In the genomic region with DNA sequence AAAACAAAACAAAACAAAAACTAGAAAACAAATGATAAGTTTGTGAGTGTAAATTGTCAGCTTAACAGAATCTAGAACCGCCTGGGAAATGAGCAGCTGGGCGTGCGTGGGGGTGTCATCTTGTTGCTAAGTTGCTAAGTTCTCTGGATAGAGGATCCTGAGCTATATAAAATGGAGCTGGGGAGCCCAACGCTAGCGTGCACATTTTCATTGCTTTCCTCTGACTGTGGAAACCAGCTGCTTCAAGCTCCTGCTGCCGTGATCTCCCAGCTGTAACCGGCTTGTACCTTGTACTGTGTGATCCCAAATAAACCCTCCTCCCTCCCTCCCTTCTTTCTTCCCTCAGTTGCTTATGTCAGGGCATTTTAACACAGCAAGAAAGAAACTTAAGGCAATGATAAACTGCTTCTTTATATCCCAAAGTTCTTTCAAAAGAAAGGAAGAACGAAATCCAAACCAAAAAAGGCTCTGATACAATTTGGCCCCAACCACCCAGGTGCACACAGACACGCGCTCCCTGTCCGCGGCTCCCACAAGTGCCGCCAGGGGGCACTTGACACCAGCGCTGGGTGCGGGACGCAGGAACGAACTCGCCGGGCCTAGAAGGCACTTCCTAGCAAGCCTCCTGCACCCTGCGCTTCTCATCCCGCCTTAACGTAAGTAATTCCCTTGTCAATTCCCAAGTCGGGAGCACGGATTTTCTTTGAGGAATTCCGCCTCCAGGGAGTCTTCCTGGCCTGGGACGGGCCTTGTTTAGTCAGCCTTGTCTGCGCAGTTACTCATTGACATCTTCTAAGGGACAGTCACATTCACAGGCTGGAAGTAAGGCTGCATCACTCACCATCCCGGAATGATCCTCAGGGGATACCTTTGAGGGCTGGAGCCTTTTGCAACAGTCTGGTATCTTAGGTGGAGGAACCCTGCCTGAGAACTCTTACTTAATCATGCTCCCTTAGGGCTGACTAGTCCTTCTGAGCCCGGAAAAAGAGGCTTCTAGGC, we compare ENCODE assay signal across 8 mouse cellular contexts. TPM values are rescaled to one million over a fixed set of nuclear protein-coding genes. Genes with fewer than 3 reads are reported as not detected.
A peak's percentile ranks its signal among the peaks of the same experiment; 100 is the strongest.
DNase-seq lines count a peak whose midpoint lies in the region; ATAC-seq and TF ChIP-seq lines count a peak whose summit lies in the region.

No protein-coding gene starts in this region.

- no peak overlapping the region for H3K27ac ChIP-seq in heart, postnatal 0 days (ENCODE audit: low read depth)
- H3K27ac ChIP-seq in lung, embryonic 14.5 days (ENCODE audit: low read depth) = no peak overlapping the region

- peak; percentile 72; the same call in 1 of the 2 replicates for ATAC-seq in heart, postnatal 0 days (ENCODE audit: insufficient read depth, low read depth)
- ATAC-seq in lung, embryonic 14.5 days (ENCODE audit: insufficient read depth) = peak; percentile 83

- TF ChIP-seq CTCF in heart, postnatal 0 days (IDR thresholded peaks at IDR 0.05; ENCODE audit: low read depth) = peak; percentile 90
- TF ChIP-seq CTCF in lung, embryonic 14.5 days (IDR thresholded peaks at IDR 0.05; ENCODE audit: low read depth) = peak; percentile 97

- H3K4me1 ChIP-seq in heart, postnatal 0 days (ENCODE audit: control insufficient read depth, insufficient read depth) = no peaks in the 10 kb centered on the region
- H3K4me1 ChIP-seq in lung, embryonic 14.5 days (ENCODE audit: insufficient read depth) = no peaks in the 10 kb centered on the region

- 0 out of 2 replicates have a peak, but pooled peaks cover 5% of the 10 kb centered on the region for H3K27me3 ChIP-seq in heart, postnatal 0 days (ENCODE audit: control insufficient read depth, insufficient read depth, low read length)
- H3K27me3 ChIP-seq in lung, embryonic 14.5 days (ENCODE audit: insufficient read depth, low read length) = no peaks in the 10 kb centered on the region

- no peak overlapping the region for H3K9ac ChIP-seq in heart, postnatal 0 days (replicated peaks; ENCODE audit: low read depth, low read length)
- H3K9ac ChIP-seq in lung, embryonic 14.5 days = no peak overlapping the region

- H3K4me2 ChIP-seq in heart, postnatal 0 days (ENCODE audit: low read depth, low read length) = no peak overlapping the region
- H3K4me2 ChIP-seq in lung, embryonic 14.5 days = 0 out of 2 replicates have a peak overlapping the region, but pooled peaks have one; percentile 10

- peak; percentile 90 for DNase-seq in CD4-positive, CD25-positive, alpha-beta regulatory T cell, adult 2 months (ENCODE audit: low read depth, low spot score)
- peak; percentile 89 for DNase-seq in adrenal gland, postnatal 10 days
- DNase-seq in embryo, embryonic 9.5 days (ENCODE audit: extremely low spot score) = peak; percentile 73
- DNase-seq in heart, postnatal 0 days (ENCODE audit: low spot score) = peak; percentile 69
- peak; percentile 57 for DNase-seq in large intestine, adult 2 months (ENCODE audit: low read depth, low spot score)
- DNase-seq in lung, embryonic 14.5 days = peak; percentile 92
- DNase-seq in retina, postnatal 1 day = peak; percentile 75
- DNase-seq in thymus, postnatal 25 days = peak; percentile 84

- no peaks in the 10 kb centered on the region for H3K9me3 ChIP-seq in heart, postnatal 0 days (replicated peaks; ENCODE audit: control insufficient read depth, low read length)
- no peaks in the 10 kb centered on the region for H3K9me3 ChIP-seq in lung, embryonic 14.5 days (ENCODE audit: low read depth, low read length)

- H3K36me3 ChIP-seq in heart, postnatal 0 days (replicated peaks; ENCODE audit: control insufficient read depth, insufficient read depth, low read length) = no peaks in the 10 kb centered on the region
- H3K36me3 ChIP-seq in lung, embryonic 14.5 days (ENCODE audit: insufficient read depth) = no peaks in the 10 kb centered on the region

- TF ChIP-seq EP300 in heart, postnatal 0 days (IDR thresholded peaks at IDR 0.05; ENCODE audit: low read depth) = no peak

- WGBS in heart, postnatal 0 days = 18% methylated on average over 29 of the region's 29 CpGs
- WGBS in large intestine, adult 2 months = 18% methylated on average over 29 of the region's 29 CpGs
- 16% methylated on average over 29 of the region's 29 CpGs for WGBS in lung, embryonic 14.5 days

- no peak overlapping the region for H3K4me3 ChIP-seq in heart, postnatal 0 days (ENCODE audit: low read depth, low read length)
- H3K4me3 ChIP-seq in lung, embryonic 14.5 days (ENCODE audit: low read depth, low read length) = no peak overlapping the region

RNA-seq across cellular contexts. Expression of a gene that starts 12.9 kb away (rescaled TPM):
- total RNA-seq in adrenal gland, postnatal 10 days (2021) = 10 to 100 TPM; 38.6 to 47.8 TPM
- total RNA-seq in heart, postnatal 0 days (2014; rRNA removed; ENCODE audit: low replicate concordance) = 18.7 and 27.3 TPM in 2 replicates
- 2.2 TPM in 2 replicates for polyA plus RNA-seq in heart, postnatal 0 days (2015; fragmentation: Nextera tagmentation; extraction: Ambion mirVana)
- polyA plus RNA-seq in large intestine, adult 2 months (2012; rRNA removed) = 11.0 and 11.1 TPM in 2 replicates
- 11.6 and 13.5 TPM in 2 replicates for polyA plus RNA-seq in lung, embryonic 14.5 days (2014; fragmentation: Nextera tagmentation; extraction: Ambion mirVana)

RNA-seq across cellular contexts. Expression of a gene that starts 15.7 kb away (rescaled TPM):
- not detected for total RNA-seq in adrenal gland, postnatal 10 days (2021)
- total RNA-seq in heart, postnatal 0 days (2014; rRNA removed; ENCODE audit: low replicate concordance) = 0.27 and 125 TPM in 2 replicates
- polyA plus RNA-seq in heart, postnatal 0 days (2015; fragmentation: Nextera tagmentation; extraction: Ambion mirVana) = 0.11 TPM in 1 of 2 replicates, not detected in the other
- polyA plus RNA-seq in large intestine, adult 2 months (2012; rRNA removed) = 1.3 and 2.1 TPM in 2 replicates
- polyA plus RNA-seq in lung, embryonic 14.5 days (2014; fragmentation: Nextera tagmentation; extraction: Ambion mirVana) = 2.4 and 3.3 TPM in 2 replicates

RNA-seq across cellular contexts. Expression of a gene that starts 27.5 kb away (rescaled TPM):
- total RNA-seq in adrenal gland, postnatal 10 days (2021) = 10 to 100 TPM; 14.6 to 15.5 TPM
- 9.9 and 11.1 TPM in 2 replicates for total RNA-seq in heart, postnatal 0 days (2014; rRNA removed; ENCODE audit: low replicate concordance)
- 10.5 and 11.5 TPM in 2 replicates for polyA plus RNA-seq in heart, postnatal 0 days (2015; fragmentation: Nextera tagmentation; extraction: Ambion mirVana)
- polyA plus RNA-seq in large intestine, adult 2 months (2012; rRNA removed) = 16.8 and 30.6 TPM in 2 replicates
- polyA plus RNA-seq in lung, embryonic 14.5 days (2014; fragmentation: Nextera tagmentation; extraction: Ambion mirVana) = 37.0 and 37.5 TPM in 2 replicates
